Mouse (Mus musculus) forebrain, embryonic 13.5 days (tissue): ENCODE results near the gene Pdgfb. TPM values are rescaled to one million over a fixed set of nuclear protein-coding genes. Genes with fewer than 3 reads are reported as not detected.

Experiments used
- ATAC-seq: fragments of 200-750 bp; cut with Nextera tagmentation; 2 replicates; pipeline ENCODE4 v1.8.0; 2017
- H3K27ac ChIP-seq: fragments of 300-500 bp; sonication (generic); 2 replicates; pipeline ENCODE4 v1.5.1; 2015; ENCODE audit warnings: inconsistent platforms, mild to moderate bottlenecking, moderate library complexity
- H3K27me3 ChIP-seq: fragments of 300-500 bp; sonication (generic); 2 replicates; pipeline ENCODE4 v1.6.1; 2015; ENCODE audit warnings: mild to moderate bottlenecking, inconsistent platforms
- H3K36me3 ChIP-seq: fragments of 300-500 bp; sonication (generic); 2 replicates; pipeline ENCODE4 v1.6.1; 2015; ENCODE audit warnings: mild to moderate bottlenecking, inconsistent platforms; ENCODE audit not compliant: poor library complexity, severe bottlenecking
- H3K4me1 ChIP-seq: fragments of 300-500 bp; sonication (generic); 2 replicates; pipeline ENCODE4 v1.6.1; 2015; ENCODE audit warnings: inconsistent platforms
- H3K4me2 ChIP-seq: fragments of 300-500 bp; sonication (generic); 2 replicates; pipeline ENCODE4 v1.6.1; 2015; ENCODE audit warnings: inconsistent platforms, mild to moderate bottlenecking, moderate library complexity
- H3K4me3 ChIP-seq: fragments of 300-500 bp; sonication (generic); 2 replicates; pipeline ENCODE4 v1.5.1; 2015; ENCODE audit warnings: mild to moderate bottlenecking, inconsistent platforms
- H3K9ac ChIP-seq: fragments of 300-500 bp; sonication (generic); 2 replicates; pipeline ENCODE4 v1.6.1; 2015; ENCODE audit warnings: mild to moderate bottlenecking, inconsistent platforms
- H3K9me3 ChIP-seq: fragments of 300-500 bp; sonication (generic); replicated peaks from 2 replicates; pipeline ENCODE4 v1.6.1; 2016; ENCODE audit warnings: inconsistent platforms
- WGBS: fragments of 180-500 bp; shearing (Covaris S2); methylation state at CpG from one replicate; pipeline ENCODE4 v1.1.7; 2015; 5-methylcytosine and 5-hydroxymethylcytosine counted together
- polyA plus RNA-seq: library from polyadenylated mRNA; unstranded; fragments of >200 nt; fragmentation: Nextera tagmentation; extraction: Ambion mirVana; gene quantifications from 2 replicates; pipeline ENCODE4 v1.2.1, GENCODE M21; 2015

Gene Pdgfb
- polyA plus RNA-seq, 1 experiment from 2014 or later, result 1.9 TPM

GRCm38 (mm10) chr15:80050093-80050492, 35.3 kb upstream of the Pdgfb start:
- H3K36me3 ChIP-seq, result no peaks in the 10 kb centered on the region
- no peak overlapping the region for H3K4me2 ChIP-seq
- H3K9ac ChIP-seq, result no peak overlapping the region
- WGBS, result 81% methylated on average over 4 of the region's 4 CpGs
- no peak overlapping the region for H3K27ac ChIP-seq
- no peaks in the 10 kb centered on the region for H3K4me1 ChIP-seq
- peaks cover 6% of the 10 kb centered on the region; the same call in 1 of the 2 replicates for H3K9me3 ChIP-seq
- ATAC-seq, result no peak
- no peak overlapping the region for H3K4me3 ChIP-seq
- H3K27me3 ChIP-seq, result no peaks in the 10 kb centered on the region

- Histone ChIP-seq H3K4me2 (no peak overlapping the region), H3K27me3 (no peaks in the 10 kb centered on the region), H3K4me1 (no peaks in the 10 kb centered on the region), H3K9me3 (peaks cover 6% of the 10 kb centered on the region; the same call in 1 of the 2 replicates), H3K36me3 (no peaks in the 10 kb centered on the region), H3K27ac (no peak overlapping the region), H3K4me3 (no peak overlapping the region), H3K9ac (no peak overlapping the region)
- WGBS, result 67% methylated on average over 5 of the region's 5 CpGs
- no peak for ATAC-seq
Observed at GRCm38 (mm10) chr15:80047973-80048372, 33.2 kb upstream of the Pdgfb start.

GRCm38 (mm10) chr15:80047242-80047641, 32.5 kb upstream of the Pdgfb start:
- Histone ChIP-seq H3K4me1 (no peaks in the 10 kb centered on the region), H3K27ac (no peak overlapping the region), H3K27me3 (no peaks in the 10 kb centered on the region), H3K36me3 (no peaks in the 10 kb centered on the region), H3K4me3 (no peak overlapping the region), H3K9me3 (peaks cover 6% of the 10 kb centered on the region; the same call in 1 of the 2 replicates), H3K9ac (no peak overlapping the region), H3K4me2 (no peak overlapping the region)
- WGBS, result 83% methylated on average over 2 of the region's 2 CpGs
- no peak for ATAC-seq

- Histone ChIP-seq H3K4me2 (no peak overlapping the region), H3K27ac (no peak overlapping the region), H3K9ac (no peak overlapping the region), H3K36me3 (no peaks in the 10 kb centered on the region), H3K9me3 (peaks cover 6% of the 10 kb centered on the region; the same call in 1 of the 2 replicates), H3K4me1 (no peaks in the 10 kb centered on the region), H3K27me3 (no peaks in the 10 kb centered on the region), H3K4me3 (no peak overlapping the region)
- 99% methylated on average over 2 of the region's 2 CpGs for WGBS
- no peak for ATAC-seq
Observed at GRCm38 (mm10) chr15:80045749-80046148, 31.0 kb upstream of the Pdgfb start.

- Histone ChIP-seq H3K4me1 (no peaks in the 10 kb centered on the region), H3K9ac (no peak overlapping the region), H3K27ac (no peak overlapping the region), H3K4me3 (no peak overlapping the region), H3K9me3 (peaks cover 6% of the 10 kb centered on the region; the same call in 1 of the 2 replicates), H3K36me3 (no peaks in the 10 kb centered on the region), H3K27me3 (no peaks in the 10 kb centered on the region), H3K4me2 (no peak overlapping the region)
- ATAC-seq, result no peak
- 92% methylated on average over 10 of the region's 10 CpGs for WGBS
Observed at GRCm38 (mm10) chr15:80044249-80044648, 29.5 kb upstream of the Pdgfb start.

GRCm38 (mm10) chr15:80042152-80042551, 27.4 kb upstream of the Pdgfb start:
- H3K9me3 ChIP-seq, result peaks cover 11% of the 10 kb centered on the region; the same call in 1 of the 2 replicates
- H3K27me3 ChIP-seq, result no peaks in the 10 kb centered on the region
- H3K4me1 ChIP-seq, result no peaks in the 10 kb centered on the region
- no peak overlapping the region for H3K27ac ChIP-seq
- no peak overlapping the region for H3K9ac ChIP-seq
- no peak for ATAC-seq
- H3K4me2 ChIP-seq, result no peak overlapping the region
- no peak overlapping the region for H3K4me3 ChIP-seq
- no peaks in the 10 kb centered on the region for H3K36me3 ChIP-seq
- WGBS, result 70% methylated on average over 4 of the region's 4 CpGs

- no peak for ATAC-seq
- Histone ChIP-seq H3K4me2 (no peak overlapping the region), H3K36me3 (no peaks in the 10 kb centered on the region), H3K4me1 (no peaks in the 10 kb centered on the region), H3K27me3 (no peaks in the 10 kb centered on the region), H3K9me3 (peaks cover 5% of the 10 kb centered on the region; the same call in 1 of the 2 replicates), H3K27ac (no peak overlapping the region), H3K4me3 (no peak overlapping the region), H3K9ac (no peak overlapping the region)
- 95% methylated on average over 2 of the region's 2 CpGs for WGBS
Observed at GRCm38 (mm10) chr15:80038110-80038391, 23.3 kb upstream of the Pdgfb start.

- WGBS, result 79% methylated on average over 11 of the region's 11 CpGs
- no peaks in the 10 kb centered on the region for H3K4me1 ChIP-seq
- no peak overlapping the region for H3K9ac ChIP-seq
- ATAC-seq, result no peak
- H3K36me3 ChIP-seq, result no peaks in the 10 kb centered on the region
- H3K4me2 ChIP-seq, result no peak overlapping the region
- H3K4me3 ChIP-seq, result no peak overlapping the region
- peaks cover 5% of the 10 kb centered on the region; the same call in 1 of the 2 replicates for H3K9me3 ChIP-seq
- H3K27me3 ChIP-seq, result no peaks in the 10 kb centered on the region
- H3K27ac ChIP-seq, result no peak overlapping the region
Observed at GRCm38 (mm10) chr15:80037255-80038109, 22.7 kb upstream of the Pdgfb start.

- Histone ChIP-seq H3K27me3 (no peaks in the 10 kb centered on the region), H3K9me3 (peaks cover 10% of the 10 kb centered on the region), H3K4me2 (no peak overlapping the region), H3K4me1 (no peaks in the 10 kb centered on the region), H3K9ac (no peak overlapping the region), H3K36me3 (no peaks in the 10 kb centered on the region), H3K4me3 (no peak overlapping the region), H3K27ac (no peak overlapping the region)
- 79% methylated on average over 6 of the region's 6 CpGs for WGBS
- ATAC-seq, result no peak
Observed at GRCm38 (mm10) chr15:80035341-80035885, 20.6 kb upstream of the Pdgfb start.

- H3K9ac ChIP-seq, result no peak overlapping the region
- no peak overlapping the region for H3K4me2 ChIP-seq
- no peak for ATAC-seq
- H3K9me3 ChIP-seq, result peaks cover 10% of the 10 kb centered on the region
- no peaks in the 10 kb centered on the region for H3K4me1 ChIP-seq
- no peak overlapping the region for H3K27ac ChIP-seq
- H3K4me3 ChIP-seq, result no peak overlapping the region
- H3K36me3 ChIP-seq, result no peaks in the 10 kb centered on the region
- no peaks in the 10 kb centered on the region for H3K27me3 ChIP-seq
Observed at GRCm38 (mm10) chr15:80034913-80035312, 20.1 kb upstream of the Pdgfb start.

- Histone ChIP-seq H3K4me1 (no peaks in the 10 kb centered on the region), H3K4me3 (no peak overlapping the region), H3K9ac (no peak overlapping the region), H3K4me2 (no peak overlapping the region), H3K27me3 (no peaks in the 10 kb centered on the region), H3K36me3 (no peaks in the 10 kb centered on the region), H3K9me3 (peaks cover 10% of the 10 kb centered on the region), H3K27ac (no peak overlapping the region)
- WGBS, result 71% methylated on average over 7 of the region's 7 CpGs
- no peak for ATAC-seq
Observed at GRCm38 (mm10) chr15:80034366-80034765, 19.6 kb upstream of the Pdgfb start.

- Histone ChIP-seq H3K27me3 (0 out of 2 replicates have a peak, but pooled peaks cover 4% of the 10 kb centered on the region), H3K4me3 (no peak overlapping the region), H3K27ac (no peak overlapping the region), H3K4me2 (no peak overlapping the region), H3K9me3 (peaks cover 6% of the 10 kb centered on the region), H3K36me3 (no peaks in the 10 kb centered on the region), H3K9ac (no peak overlapping the region), H3K4me1 (0 out of 2 replicates have a peak, but pooled peaks cover 5% of the 10 kb centered on the region)
- 87% methylated on average over 4 of the region's 4 CpGs for WGBS
- ATAC-seq, result no peak
Observed at GRCm38 (mm10) chr15:80031133-80031532, 16.4 kb upstream of the Pdgfb start.
